Mouse (Mus musculus) urinary bladder, postnatal 36 days (tissue): ENCODE measurements around the gene Elp6.

Experiments used
- DNase-seq, 2 experiments: peaks; one replicate each; pipeline ENCODE4 v3.0.0; 2022; ENCODE audit warnings: low spot score in 2 of 2, mixed read lengths in 1 of 2

Gene Elp6

DNA sequence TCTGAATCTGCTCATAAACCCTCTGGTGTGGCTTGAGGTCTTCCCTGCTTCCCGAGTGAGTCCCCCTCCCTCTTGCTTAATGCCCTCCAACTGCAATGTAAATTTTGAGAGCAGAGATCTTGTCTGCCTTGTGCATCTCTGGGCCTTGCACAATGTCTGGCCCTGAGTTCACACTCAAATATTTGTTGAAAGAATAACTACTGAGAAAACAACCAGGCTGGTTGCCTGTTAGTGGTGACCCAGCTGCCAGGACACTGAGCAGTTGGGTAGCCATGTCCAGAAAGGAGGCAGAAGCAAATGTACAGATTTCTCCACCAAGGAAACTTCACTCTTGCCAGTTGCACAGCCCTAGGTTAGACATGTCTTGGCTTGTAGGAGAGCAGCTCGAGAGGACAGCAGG, 53.4 kb downstream of the Elp6 start:
- DNase-seq, result no peak

DNA sequence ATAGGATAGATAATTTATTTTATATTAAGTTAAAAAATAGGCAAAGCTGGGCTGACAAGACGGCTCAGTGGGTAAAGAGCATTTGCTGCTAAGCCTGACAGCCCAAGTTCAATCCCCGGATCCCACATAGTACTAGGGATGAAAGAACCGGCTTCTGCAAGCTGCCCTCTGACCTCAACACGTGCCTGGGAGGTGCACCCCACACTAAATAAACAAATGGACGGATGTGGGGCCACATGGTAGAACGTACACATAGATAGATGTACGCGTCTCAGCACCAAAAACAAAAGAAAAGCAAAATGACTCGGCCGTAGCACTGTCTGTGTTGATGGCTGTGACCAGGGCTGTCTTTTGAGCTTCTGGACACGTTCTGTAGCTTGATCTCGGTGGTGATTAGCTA, 56.3 kb downstream of the Elp6 start:
- no peak for DNase-seq

GRCm38 (mm10) chr9:110362337-110362736, 57.4 kb downstream of the Elp6 start:
- no peak for DNase-seq

DNA sequence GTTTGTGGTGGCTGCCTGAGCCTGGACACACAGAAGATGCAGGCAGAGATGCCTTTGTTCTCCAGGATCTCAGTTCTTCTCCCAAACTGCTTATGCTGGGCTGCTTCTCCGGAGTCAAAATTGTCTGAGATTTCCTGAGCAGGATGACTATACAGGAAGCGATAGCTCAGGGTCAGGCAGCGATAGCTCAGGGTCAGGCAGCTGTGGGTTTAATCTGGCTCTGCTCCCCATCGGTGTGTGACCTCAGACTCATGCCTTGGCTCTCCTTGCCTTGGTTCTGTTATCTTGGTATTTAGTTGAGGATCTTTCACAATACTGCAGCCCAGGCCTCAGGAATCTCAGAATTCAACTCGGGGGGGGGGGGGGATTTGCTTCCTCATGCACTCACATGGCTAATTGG, 61.8 kb downstream of the Elp6 start:
- DNase-seq, result no peak

DNA sequence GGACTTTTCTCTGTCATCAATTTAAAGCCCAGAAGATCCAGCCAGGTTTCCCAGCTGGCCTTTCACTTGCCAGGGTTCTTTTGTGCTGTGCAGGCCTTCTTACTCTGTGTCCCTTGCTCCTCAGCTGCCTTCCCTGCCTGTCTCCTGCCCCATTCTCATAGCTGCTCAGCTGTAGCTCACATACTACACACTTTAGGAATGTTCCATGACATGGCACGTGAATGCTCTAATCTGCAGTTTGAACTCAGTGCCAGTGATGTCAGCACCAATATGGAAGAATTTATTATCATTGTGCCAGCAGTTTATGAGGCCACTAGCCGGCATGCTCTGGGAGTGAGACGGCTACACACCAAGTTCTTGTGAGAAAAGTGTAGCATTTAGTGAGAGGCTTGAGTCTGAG, 64.9 kb downstream of the Elp6 start:
- no peak for DNase-seq
